Mouse (Mus musculus): ENCODE measurements at regions not wholly inside any gene's neighbourhood (a gene's known extent, or its start where the extent isn't known, plus 50 kb on each side); places are given as distances from the start of the nearest gene placed in this dataset.

DNA sequence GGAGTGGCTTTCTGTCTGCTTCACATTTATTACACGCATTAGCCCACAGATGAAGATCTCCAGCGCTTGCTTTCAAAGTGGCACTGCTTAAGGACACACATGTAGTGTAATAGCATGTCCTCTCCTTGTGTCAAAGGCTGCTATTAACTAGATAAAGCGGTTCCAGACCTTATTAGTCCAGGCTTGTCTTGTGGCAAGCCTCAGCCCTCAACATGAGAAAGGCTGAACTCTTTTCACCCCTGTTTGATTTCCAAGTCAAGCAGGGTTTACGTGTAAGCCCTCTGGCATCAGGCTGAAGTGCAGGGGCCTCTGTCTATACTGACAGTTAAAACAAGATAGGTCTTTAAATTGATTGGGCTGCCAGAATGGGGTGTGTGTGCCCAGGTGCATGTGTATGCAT, 403.7 kb upstream of the Adamts16 start:
- DNase-seq (ENCODE audit: low spot score), result no peak

DNA sequence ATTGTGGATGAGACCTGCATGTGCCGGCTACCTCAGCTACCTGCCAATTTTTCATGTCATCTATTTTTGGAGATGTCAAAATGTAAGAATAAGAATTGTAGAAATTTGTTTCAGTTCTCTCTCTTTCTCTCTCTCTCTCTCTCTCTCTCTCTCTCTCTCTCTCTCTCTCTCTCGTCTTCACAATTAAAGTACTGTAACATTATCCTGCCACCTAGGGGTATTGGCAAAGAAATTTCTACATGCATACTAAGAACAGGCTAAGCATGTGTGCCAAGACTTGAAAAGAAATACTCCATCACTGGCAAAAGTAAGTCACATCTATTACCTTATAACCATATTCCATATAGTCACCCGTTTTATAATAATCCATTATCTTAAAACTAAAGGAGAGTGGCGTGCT, 398.2 kb upstream of the Adamts16 start:
- DNase-seq (ENCODE audit: low spot score), result no peak

DNA sequence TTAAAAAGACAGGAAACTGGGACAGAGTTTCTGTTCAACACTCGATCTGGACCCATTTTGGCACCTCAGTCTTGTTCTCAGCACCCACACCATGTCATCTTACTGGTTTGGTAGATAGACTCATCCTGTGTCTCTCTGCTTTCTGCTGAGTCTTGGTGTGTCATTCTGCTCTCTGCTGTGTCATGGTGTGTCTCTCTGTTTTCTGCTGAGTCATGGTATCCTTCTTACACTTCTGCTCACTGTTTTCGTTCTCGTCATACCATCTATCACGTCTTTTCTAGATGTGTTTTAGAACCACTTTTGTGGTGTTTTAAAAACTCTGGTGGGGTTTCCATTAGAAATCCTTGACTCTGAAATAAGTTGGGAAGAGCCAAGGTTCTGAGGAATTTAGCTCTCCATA, 393.7 kb upstream of the Adamts16 start:
- DNase-seq (ENCODE audit: low spot score), result no peak

DNA sequence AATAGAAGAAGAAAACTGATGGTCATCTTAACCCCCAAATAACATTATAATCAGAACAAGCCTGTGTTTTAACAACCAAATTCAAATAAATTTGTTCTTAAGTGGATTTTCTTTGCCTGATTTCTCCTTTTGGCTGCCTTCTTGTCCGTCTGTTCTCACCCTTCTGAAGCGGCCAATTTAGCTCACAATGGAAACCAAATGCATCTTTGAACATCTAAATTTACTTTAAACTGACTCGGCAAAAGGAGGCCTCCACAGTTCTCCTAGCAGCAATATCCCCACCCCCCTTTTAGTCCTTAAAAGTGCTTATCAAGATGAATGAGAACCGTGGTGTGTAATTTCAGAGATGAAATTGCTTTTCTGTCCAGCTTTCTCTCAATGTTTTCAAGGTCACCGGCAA, 389.6 kb upstream of the Adamts16 start:
- no peak for DNase-seq (ENCODE audit: low spot score)

DNA sequence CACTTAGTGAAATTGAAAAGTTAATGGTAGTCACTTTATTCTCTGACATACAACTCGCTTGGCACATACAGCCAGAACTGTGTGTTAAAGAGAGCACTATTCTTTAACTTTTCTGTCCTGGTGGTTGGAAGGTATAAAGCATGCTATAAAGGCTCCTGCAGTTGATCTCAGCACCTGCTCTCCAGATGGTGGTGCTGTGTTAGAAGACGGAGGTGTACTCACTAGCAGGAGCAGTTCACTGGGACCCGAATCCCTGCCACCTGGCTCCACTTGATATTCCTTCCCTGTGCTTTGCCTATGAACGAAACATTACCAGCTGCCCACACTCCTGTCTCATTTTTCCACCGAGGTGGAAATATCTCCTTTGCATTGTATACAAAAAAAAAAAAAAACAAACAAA, 373.2 kb upstream of the Adamts16 start:
- no peak for DNase-seq (ENCODE audit: low spot score)

DNA sequence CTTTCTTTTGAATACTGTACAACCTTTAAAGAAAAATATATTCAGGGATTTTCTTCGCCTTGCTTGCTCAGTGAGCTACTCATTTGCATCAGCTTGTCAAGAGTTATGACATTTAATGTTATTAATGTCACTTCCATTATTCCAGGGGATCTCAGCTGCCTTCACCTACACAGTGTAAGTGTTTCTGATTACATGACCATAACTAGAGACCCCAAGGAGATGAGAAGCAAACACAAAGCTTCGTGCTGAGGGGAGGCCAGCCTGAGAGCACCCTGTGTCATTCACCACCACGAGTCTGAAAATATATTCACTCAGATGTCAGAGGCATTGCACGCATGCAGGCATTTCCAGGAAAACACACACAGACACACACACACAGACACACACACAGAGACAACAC, 369.8 kb upstream of the Adamts16 start:
- DNase-seq (ENCODE audit: low spot score), result no peak

DNA sequence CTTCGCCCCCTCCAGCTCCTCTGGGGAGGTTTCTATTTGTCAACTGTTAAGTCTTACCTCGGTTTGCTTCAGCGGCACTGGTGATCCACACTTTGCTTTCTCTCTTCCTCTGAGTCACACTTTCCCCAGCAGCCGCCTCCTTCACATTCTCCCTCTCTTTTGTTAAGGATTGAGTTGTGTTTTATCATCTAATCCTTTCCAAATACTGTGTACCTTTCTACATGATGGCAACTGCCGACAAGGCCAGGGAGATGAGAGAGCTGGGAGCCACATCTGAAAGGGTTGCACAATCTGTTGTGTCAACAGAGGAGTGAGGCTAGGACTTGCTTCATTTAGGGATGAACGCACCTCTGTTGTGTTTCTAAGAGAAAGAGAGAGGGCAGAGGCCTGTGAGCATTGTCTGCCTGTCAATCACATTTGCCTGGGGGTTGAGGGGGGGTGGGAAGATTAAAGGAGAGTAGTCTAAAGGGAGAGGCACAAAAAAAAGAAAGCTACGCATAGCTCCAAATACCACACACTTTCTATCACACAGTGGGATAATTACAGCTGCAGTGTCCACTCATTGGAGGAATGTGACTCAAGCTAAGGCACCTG, 369.1 kb upstream of the Adamts16 start:
- no peak for DNase-seq (ENCODE audit: low spot score)

DNA sequence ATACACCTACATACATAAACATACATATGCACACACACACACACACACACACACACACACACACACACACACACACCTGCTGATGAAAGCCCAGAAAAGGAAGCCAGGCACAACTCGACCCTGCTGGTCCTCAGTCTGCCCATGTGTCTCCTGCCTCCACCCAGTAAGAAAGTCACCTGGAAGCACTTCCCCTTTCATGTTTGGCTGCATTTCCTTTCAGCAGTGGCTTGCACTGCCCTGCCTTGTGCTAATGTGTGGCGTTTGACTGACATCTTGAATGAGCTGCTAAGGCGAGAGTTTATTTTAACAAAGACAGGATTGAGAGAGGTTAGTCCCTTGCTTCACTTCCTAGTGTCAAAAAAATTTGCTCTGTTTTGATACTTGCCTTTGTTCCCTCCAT, 364.1 kb upstream of the Adamts16 start:
- no peak for DNase-seq (ENCODE audit: low spot score)

DNA sequence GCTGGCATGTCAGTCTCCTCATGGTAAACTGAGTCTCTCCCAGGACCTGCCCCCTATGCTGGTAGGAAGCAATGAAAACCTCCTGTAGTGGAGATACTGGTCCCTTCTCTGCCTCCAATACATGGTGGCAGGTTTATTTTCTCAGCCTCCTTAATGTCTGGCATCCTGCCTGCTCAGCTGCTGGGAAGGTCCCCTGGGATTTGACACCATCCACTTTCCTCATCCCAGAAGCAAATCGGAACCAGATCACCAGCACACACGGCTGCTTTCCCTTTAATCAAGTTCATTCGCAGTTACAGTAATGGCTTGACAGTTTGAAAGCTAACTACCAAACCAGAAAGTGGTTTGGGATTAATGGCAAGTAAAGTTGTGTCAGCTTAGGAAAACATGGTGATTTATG, 359.0 kb upstream of the Adamts16 start:
- DNase-seq (ENCODE audit: low spot score), result no peak

DNA sequence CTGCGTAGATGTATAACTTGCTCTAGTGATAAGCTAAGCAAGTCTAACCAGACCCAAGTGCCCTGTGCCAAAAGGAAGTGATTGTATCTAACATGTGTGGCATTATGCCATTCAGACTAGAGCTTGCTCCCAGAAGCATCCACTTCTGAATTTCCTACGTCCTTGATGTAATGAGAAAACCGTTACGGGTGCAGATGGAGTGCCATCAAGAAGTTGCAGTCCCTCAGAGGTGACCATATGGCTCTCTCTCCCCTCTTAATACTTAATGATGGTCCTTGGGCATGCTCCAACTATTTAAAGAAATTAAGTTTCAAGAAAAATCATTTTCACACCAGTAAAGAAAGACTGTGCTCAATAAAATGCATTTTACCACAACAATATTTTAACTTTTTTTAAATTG, 354.1 kb upstream of the Adamts16 start:
- DNase-seq (ENCODE audit: low spot score), result no peak

DNA sequence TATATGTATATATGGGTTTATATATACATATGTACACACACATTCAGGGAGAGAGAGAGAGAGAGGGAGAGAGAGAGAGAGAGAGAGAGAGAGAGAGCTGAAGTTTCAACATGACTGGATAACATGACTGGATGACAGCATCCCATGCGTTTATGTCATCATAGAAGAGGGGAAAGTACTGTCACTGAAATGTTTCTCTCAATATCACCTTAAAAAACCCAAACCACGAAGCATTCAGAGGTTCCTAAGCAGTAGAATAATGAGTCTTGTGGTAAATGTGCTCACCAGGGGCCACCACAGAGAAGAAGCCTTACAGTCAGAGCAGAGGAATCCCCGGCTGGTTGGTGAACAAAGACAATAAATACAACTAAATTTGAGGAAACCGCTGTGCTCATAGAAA, 342.9 kb upstream of the Adamts16 start:
- no peak for DNase-seq (ENCODE audit: low spot score)

DNA sequence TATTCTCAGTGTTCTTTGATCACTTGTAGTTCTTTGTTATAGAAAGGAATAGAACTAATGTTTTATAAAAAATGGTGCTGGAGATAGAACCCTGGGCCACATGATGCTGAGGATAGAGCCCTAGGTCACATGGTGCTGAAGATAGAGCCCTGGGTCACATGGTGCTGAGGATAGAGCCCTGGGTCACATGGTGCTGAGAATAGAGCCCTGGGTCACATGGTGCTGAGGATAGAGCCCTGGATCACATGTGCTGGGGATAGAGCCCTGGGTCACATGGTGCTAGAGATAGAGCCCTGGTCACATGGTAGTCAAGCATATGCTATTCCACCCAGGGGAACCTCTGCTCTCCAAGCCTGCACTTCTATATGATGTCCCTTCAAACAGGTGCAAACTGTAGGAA, 337.5 kb upstream of the Adamts16 start:
- DNase-seq (ENCODE audit: low spot score), result no peak

DNA sequence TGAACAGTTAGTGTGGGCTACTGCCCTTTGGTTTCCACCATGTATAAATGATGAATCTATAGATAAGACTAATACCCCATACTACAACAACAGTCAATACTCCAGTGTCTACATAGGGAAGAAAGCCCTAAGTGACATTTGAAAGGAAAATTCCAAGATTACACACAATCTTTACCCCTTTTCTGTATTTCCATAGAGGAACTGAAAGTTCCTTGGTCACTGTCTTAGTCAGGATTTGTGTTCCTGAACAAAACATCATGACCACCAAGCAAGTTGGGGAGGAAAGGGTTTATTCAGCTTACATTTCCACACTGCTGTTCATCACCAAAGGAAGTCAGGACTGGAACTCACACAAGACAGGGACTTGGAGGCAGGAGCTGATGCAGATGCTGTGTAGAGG, 332.7 kb upstream of the Adamts16 start:
- no peak for DNase-seq (ENCODE audit: low spot score)

DNA sequence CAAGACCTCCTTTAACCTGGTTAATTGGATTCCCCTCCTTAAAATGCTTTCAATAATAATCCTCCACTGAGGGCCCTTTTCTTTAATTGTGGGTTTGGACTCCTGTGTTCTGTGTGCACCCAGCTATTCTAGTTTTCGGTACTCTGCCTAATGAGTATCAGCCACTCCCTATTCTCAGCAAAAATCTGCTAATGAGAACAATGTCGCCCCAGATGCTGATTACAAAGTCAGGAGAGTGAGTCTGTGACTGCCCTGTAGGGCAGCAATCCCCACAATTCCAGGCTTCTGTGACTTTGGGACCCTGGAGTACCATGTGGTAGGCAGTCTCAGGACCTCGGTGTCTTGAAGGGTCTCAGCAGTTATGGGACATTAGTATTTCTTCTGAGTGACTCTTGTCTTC, 324.6 kb upstream of the Adamts16 start:
- no peak for DNase-seq (ENCODE audit: low spot score)

DNA sequence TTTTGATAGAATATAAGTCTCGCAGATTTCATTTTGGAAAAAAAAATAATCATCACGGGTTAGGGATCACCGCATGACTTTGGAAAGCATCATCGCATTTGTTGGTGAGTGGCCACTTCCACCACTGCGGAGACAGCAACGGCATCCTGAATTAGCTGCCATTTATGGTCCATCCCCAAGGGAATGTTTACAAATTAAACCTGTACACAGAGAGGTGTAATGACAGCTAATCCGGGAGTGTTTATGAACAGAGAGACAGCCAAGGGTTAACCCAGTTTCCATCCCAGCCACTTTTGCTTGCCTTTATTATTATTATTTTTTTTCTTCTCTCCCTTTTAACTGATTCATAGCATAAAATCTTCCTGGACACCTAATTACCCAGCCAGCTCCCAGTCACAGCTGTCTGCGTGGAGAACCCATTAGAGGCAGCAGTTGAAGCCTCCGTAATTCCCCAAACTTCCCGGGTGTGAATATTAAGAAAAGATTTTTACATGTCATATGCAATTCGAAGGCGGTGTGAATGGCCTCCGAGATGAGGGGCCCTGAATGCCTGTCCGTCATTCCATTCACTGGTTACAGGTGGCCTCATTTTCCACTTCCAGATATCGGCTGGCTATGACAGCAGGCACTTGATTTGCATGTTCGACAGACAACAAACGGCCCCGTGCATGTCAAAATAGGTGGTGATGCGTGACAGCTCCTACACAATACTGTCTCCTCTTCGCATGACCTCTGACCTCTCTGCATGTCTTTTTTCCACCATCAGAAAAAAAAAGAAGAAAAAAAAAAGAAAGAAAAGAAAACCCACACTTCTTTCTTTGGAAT, 323.7 kb upstream of the Adamts16 start:
- DNase-seq (ENCODE audit: low spot score), result no peak

DNA sequence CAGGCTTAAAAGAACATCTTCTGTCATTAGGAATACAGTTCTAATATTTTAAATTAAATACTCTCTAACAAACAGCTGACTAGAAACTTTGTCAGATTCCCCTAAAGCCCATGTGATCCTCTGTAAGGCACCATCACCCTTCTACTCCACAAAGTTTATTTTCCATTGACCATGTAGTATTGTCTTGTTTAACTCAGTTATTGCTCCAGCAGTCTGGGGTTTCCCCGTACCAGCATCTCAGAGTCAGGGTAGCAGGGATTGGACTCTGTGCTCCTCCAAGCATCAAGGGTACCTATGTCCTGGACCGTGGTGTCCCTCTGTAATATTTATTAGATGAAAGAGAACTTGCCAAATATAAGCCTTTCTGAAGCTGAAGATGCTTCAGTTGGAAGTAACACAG, 322.4 kb upstream of the Adamts16 start:
- no peak for DNase-seq (ENCODE audit: low spot score)

DNA sequence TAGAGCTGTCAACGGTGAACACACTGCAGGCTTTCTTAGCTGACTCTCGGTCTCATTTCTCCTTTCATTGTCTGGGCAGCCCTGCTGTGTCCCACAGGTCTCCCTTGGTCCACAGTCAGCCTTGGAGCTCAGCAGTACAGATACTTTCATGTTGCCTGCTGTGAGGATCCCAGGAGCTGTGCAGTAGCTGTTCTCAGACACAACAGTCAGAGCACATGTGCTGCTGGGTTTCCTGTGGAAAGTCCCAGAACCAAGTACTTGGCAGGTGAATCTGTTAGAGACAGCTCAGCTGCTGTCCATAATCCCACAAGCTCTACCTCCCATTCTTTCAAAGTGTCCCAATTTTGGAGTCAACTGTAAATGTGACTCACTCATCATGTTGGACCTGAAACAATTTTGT, 321.3 kb upstream of the Adamts16 start:
- no peak for DNase-seq (ENCODE audit: low spot score)

DNA sequence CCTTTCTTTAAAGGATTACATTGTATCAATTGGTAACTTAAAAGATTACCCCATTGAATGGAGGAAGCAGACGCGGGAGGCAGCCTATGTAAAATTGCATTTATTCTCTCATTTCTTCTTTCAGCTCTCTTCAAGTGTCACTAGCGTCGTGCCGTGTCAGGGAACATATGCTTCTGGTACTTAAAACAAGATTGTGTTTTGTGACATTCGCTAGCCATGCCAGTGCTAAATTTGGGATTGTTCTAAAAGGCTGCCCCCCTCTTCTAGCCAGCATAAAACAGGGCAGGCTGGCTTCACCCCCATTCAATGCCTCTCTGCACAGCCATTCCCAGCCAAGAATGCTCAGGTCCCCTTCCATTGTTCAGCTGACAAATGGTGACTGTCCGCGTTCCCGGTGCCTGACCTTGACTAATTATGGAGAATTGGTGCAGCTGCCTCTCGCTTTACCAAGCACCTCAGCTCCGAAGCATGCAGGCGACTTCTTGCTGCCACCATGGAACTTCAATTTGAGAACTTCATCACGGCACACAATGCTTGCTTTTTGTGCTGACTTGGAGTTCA, 316.8 kb upstream of the Adamts16 start:
- no peak for DNase-seq (ENCODE audit: low spot score)

DNA sequence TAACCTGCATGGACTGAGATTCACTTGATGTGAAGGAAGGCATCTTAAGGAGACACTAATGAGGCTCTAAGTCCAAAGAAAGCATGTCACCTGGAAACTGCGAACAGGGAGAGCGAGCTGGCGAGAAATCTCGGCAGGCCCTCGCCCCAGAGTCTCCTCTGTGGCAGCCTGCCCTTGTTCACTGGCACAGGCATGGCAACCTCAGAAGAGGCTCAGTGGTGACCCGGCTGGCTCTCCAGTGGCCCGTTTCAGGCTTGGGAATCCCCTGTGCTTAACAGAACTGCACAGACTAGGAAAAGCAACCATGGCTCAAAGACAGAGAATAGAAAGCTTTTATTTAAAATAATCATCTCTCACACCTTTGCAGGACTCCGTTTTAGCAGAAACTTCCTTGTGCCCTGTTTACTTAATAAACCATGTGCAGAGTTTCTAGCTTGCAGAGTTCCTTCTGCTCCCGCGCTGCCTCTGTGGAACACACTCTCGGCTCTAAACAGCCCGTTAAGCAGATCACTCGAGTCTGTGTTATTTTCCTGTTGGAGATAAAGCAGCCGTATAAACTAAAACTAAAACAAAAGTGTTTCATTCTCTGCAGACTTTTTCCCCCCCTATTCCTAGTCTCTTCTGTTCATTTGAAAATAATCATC, 316.2 kb upstream of the Adamts16 start:
- no peak for DNase-seq (ENCODE audit: low spot score)

DNA sequence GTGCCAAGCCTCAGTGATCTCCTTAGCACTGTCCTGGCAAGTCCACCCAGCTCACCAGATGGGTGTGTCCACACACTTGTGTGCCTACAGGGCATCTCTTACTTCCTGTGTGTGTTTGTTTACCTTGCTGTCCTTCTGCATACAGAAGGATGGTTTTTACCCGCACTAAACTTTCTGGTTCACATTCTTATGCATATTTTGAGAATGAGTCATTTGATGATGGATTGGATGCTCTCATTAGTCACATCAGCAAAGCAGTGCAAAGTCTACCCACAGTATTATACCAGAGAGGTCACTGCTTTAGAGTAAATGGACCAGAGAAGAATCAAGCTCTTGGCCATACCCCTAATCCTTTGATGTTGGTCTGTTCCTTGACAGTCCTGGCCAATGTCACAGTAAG, 308.5 kb upstream of the Adamts16 start:
- DNase-seq (ENCODE audit: low spot score), result no peak

DNA sequence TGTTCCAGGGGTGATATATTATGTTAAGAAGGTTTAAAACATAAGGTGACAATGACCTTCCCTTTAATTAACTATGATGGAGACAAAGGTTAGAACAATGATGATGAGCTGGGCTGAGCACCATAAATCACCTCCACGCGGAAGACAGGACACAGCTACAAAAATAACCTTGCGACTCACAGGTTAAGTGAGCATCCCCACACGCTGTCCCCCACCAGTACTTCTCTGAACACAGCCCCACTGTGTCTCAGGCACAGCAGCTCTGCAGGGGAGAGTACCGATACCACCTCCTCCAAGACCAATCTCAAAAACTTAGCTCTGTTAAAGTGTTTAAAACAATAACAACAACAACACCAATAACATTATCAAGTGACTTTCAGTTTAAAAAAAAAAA, 307.7 kb upstream of the Adamts16 start:
- DNase-seq (ENCODE audit: low spot score), result no peak

DNA sequence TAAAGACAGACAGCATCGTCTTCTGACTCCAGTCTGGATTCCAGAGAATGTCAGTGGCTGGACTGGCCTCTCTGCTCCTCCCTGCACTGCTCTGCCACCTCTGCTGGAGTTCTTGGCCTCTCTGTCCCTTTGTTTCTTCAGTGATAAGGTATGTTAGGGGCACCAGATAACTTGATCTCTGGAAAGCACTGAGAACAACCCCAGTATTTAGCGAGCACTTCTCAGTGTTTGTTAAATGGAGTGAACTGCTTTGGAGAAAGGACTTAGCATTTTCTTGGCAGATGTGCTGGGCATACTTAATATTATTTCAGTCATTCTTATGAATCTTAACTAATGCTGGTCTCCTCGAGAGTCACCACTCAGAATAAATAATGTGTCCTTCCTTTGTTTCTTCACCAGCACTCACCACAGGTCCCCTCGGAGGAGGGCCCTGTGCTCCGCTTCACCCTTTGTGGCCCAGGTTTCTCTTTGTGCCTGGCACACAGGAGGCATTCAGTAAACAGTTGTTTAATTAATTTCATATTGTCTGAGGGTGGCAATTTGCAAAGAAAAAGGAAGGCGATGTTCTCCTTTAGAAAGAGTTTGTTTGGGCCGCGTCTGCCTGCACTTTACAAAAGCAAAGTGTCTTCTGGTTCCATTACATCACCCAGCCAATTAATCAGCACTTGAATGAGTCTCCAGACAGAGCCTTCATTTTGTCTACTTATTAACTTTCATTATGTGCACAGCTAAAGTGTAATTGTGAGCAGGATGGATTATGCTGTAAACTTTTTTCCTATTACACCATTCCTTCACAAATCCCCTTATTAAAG, 307.1 kb upstream of the Adamts16 start:
- no peak for DNase-seq (ENCODE audit: low spot score)

Measured in ovary, adult 18-20 months (tissue).